Comparison of ENCODE assay signal across 15 mouse cellular contexts in genomic region chr7:35988449-35989109, GRCm38 (mm10).
A peak's percentile ranks its signal among the peaks of the same experiment; 100 is the strongest.
DNase-seq lines count a peak whose midpoint lies in the region; ATAC-seq and TF ChIP-seq lines count a peak whose summit lies in the region.
"Had no signal": no experiment of that assay in that cellular context is flagged by ENCODE, and none has a peak within 500 bp of the region (broad histone marks: within the 10 kb centered on the region; RNA-seq: fewer than 3 reads in every experiment).

No protein-coding gene starts in this region.

- H3K27me3 ChIP-seq in kidney, postnatal 0 days (ENCODE audit: insufficient read depth, low read length) = no peaks in the 10 kb centered on the region
- H3K27me3 ChIP-seq in kidney, embryonic 14.5 days (ENCODE audit: control insufficient read depth, insufficient read depth, low read length) = no peaks in the 10 kb centered on the region
- H3K27me3 ChIP-seq in limb, embryonic 14.5 days (ENCODE audit: control insufficient read depth, insufficient read depth, low read length) = no peaks in the 10 kb centered on the region
- H3K27me3 ChIP-seq: liver, embryonic 12.5 days had no signal

- H3K4me3 ChIP-seq in kidney, postnatal 0 days (replicated peaks; ENCODE audit: low read depth, low read length) = no peak overlapping the region
- no peak overlapping the region for H3K4me3 ChIP-seq in kidney, embryonic 14.5 days (ENCODE audit: low read length)
- no peak overlapping the region for H3K4me3 ChIP-seq in layer of hippocampus, adult 2 months
- H3K4me3 ChIP-seq in limb, embryonic 14.5 days (replicated peaks; ENCODE audit: low read length) = no peak overlapping the region
- H3K4me3 ChIP-seq: liver, embryonic 12.5 days had no signal

- H3K4me2 ChIP-seq in kidney, postnatal 0 days (ENCODE audit: low read length) = no peak overlapping the region
- H3K4me2 ChIP-seq in kidney, embryonic 14.5 days (replicated peaks; ENCODE audit: low read depth, low read length) = no peak overlapping the region
- no peak overlapping the region for H3K4me2 ChIP-seq in limb, embryonic 14.5 days (replicated peaks; ENCODE audit: low read depth, low read length, severe bottlenecking)
- H3K4me2 ChIP-seq: hindbrain, embryonic 14.5 days; liver, embryonic 12.5 days had no signal

- H3K27ac ChIP-seq in kidney, postnatal 0 days = no peak overlapping the region
- no peak overlapping the region; the same call in 1 of the 2 replicates for H3K27ac ChIP-seq in kidney, embryonic 14.5 days (ENCODE audit: low read depth, low read length)
- no peak overlapping the region for H3K27ac ChIP-seq in layer of hippocampus, adult 2 months
- H3K27ac ChIP-seq in limb, embryonic 14.5 days (replicated peaks; ENCODE audit: low read depth, low read length) = peak overlapping the region; percentile 64
- H3K27ac ChIP-seq: hindbrain, embryonic 14.5 days; liver, embryonic 12.5 days had no signal

- no peaks in the 10 kb centered on the region for H3K4me1 ChIP-seq in kidney, postnatal 0 days (replicated peaks; ENCODE audit: insufficient read depth, low read length)
- peaks cover 5% of the 10 kb centered on the region; the same call in 1 of the 2 replicates for H3K4me1 ChIP-seq in kidney, embryonic 14.5 days (ENCODE audit: control insufficient read depth, insufficient read depth, low read length)
- peaks cover 12% of the 10 kb centered on the region for H3K4me1 ChIP-seq in limb, embryonic 14.5 days (ENCODE audit: control insufficient read depth, insufficient read depth, low read length)
- H3K4me1 ChIP-seq: liver, embryonic 12.5 days had no signal

- WGBS in kidney, postnatal 0 days = 51% methylated on average over 13 of the region's 13 CpGs
- 47% methylated on average over 13 of the region's 13 CpGs for WGBS in kidney, embryonic 14.5 days
- 32% methylated on average over 13 of the region's 13 CpGs for WGBS in limb, embryonic 14.5 days

- H3K36me3 ChIP-seq in kidney, postnatal 0 days (ENCODE audit: insufficient read depth, low read length) = no peaks in the 10 kb centered on the region
- no peaks in the 10 kb centered on the region for H3K36me3 ChIP-seq in kidney, embryonic 14.5 days (ENCODE audit: control insufficient read depth, insufficient read depth, low read length)
- no peaks in the 10 kb centered on the region for H3K36me3 ChIP-seq in limb, embryonic 14.5 days (ENCODE audit: control insufficient read depth, insufficient read depth, low read length)
- H3K36me3 ChIP-seq: liver, embryonic 12.5 days had no signal

- TF ChIP-seq POLR2A in limb, embryonic 14.5 days (IDR thresholded peaks at IDR 0.05; ENCODE audit: borderline replicate concordance, extremely low read depth, insufficient read depth, insufficient read length) = no peak

- ATAC-seq in kidney, postnatal 0 days (replicated peaks; ENCODE audit: low FRiP score, low read depth) = no peak
- no peak for ATAC-seq in kidney, embryonic 14.5 days (ENCODE audit: low FRiP score, low TSS enrichment)
- peak; percentile 75 for ATAC-seq in limb, embryonic 14.5 days (ENCODE audit: low FRiP score, low read depth)
- ATAC-seq in CD4-positive, CD25-positive, alpha-beta regulatory T cell, adult 4 months = no peak
- ATAC-seq: activated CD4-positive, CD25-positive, alpha-beta regulatory T cell, adult 4 months; liver, embryonic 12.5 days had no signal

- H3K9me3 ChIP-seq in kidney, postnatal 0 days (replicated peaks; ENCODE audit: low read length) = no peaks in the 10 kb centered on the region
- peaks cover 6% of the 10 kb centered on the region; the same call in 1 of the 2 replicates for H3K9me3 ChIP-seq in kidney, embryonic 14.5 days (ENCODE audit: control insufficient read depth, low read length)
- no peaks in the 10 kb centered on the region for H3K9me3 ChIP-seq in limb, embryonic 14.5 days (ENCODE audit: control insufficient read depth, low read length)
- H3K9me3 ChIP-seq: liver, embryonic 12.5 days had no signal

- TF ChIP-seq CTCF in kidney, postnatal 0 days (IDR thresholded peaks at IDR 0.05; ENCODE audit: low read depth) = no peak
- TF ChIP-seq CTCF in layer of hippocampus, adult 2 months (conservative IDR thresholded peaks at IDR 0.05) = no peak

- H3K9ac ChIP-seq in kidney, postnatal 0 days (ENCODE audit: low read depth, low read length) = no peak overlapping the region
- H3K9ac ChIP-seq in kidney, embryonic 14.5 days (ENCODE audit: low read depth, low read length) = no peak overlapping the region
- no peak overlapping the region for H3K9ac ChIP-seq in limb, embryonic 14.5 days (ENCODE audit: low read depth, low read length, severe bottlenecking)
- H3K9ac ChIP-seq: hindbrain, embryonic 14.5 days; liver, embryonic 12.5 days had no signal

- peak; percentile 66 for DNase-seq in kidney, postnatal 0 days (ENCODE audit: low spot score)
- peak; percentile 56 for DNase-seq in lung, postnatal 10 days
- DNase-seq in lung, adult 18-20 months = no peak
- DNase-seq in layer of hippocampus, adult 2 months (ENCODE audit: low spot score in 2 of 2) = peak; percentile 24 to 41
- DNase-seq in limb, embryonic 14.5 days (ENCODE audit: low spot score) = peak; percentile 53
- DNase-seq in heart, adult 9 months (ENCODE audit: low spot score in 2 of 2) = no peak
- DNase-seq: cerebellum, postnatal 36 days; gastrocnemius, postnatal 36 days; kidney, postnatal 36 days; right cerebral cortex, postnatal 25 days had no signal

Comparison
In these comparisons a context has a peak if more than half of its experiments do, and no peak if none do; other contexts are left out.
1. DNase-seq: peak in kidney, postnatal 0 days (single experiment), lung, postnatal 10 days (single experiment), layer of hippocampus, adult 2 months (2 of 2) and limb, embryonic 14.5 days (single experiment); none in lung, adult 18-20 months (0 of 2) and heart, adult 9 months (0 of 2).